16 mouse cellular contexts compared by ENCODE assay signal in genomic region chr11:36799409-36799808, GRCm38 (mm10).
"Had no signal": no experiment of that assay in that cellular context is flagged by ENCODE, and none has a peak within 500 bp of the region (broad histone marks: within the 10 kb centered on the region; RNA-seq: fewer than 3 reads in every experiment).

No protein-coding gene starts in this region.

- H3K36me3 ChIP-seq: liver, embryonic 15.5 days; midbrain, embryonic 12.5 days; neural tube, embryonic 13.5 days; stomach, embryonic 15.5 days had no signal

- H3K9me3 ChIP-seq: liver, embryonic 15.5 days; midbrain, embryonic 12.5 days; neural tube, embryonic 13.5 days; stomach, embryonic 15.5 days had no signal

- H3K4me2 ChIP-seq: liver, embryonic 11.5 days; liver, embryonic 15.5 days; midbrain, embryonic 12.5 days; neural tube, embryonic 13.5 days; stomach, embryonic 15.5 days had no signal

- DNase-seq: kidney, adult 8-10 months; kidney, postnatal 25 days; lung, adult 2 months; lung, postnatal 36 days; retina, postnatal 1 day; right cerebral cortex, postnatal 14 days; thymus, adult 2 months; thymus, postnatal 25 days had no signal

- H3K27me3 ChIP-seq: liver, embryonic 15.5 days; midbrain, embryonic 12.5 days; neural tube, embryonic 13.5 days; stomach, embryonic 15.5 days had no signal

- H3K9ac ChIP-seq: liver, embryonic 15.5 days; midbrain, embryonic 12.5 days; neural tube, embryonic 13.5 days; stomach, embryonic 15.5 days had no signal

- H3K27ac ChIP-seq: left cerebral cortex, adult 2 months; liver, embryonic 15.5 days; midbrain, embryonic 12.5 days; neural tube, embryonic 13.5 days; stomach, embryonic 15.5 days had no signal

- H3K4me1 ChIP-seq: liver, embryonic 15.5 days; stomach, embryonic 15.5 days had no signal

- H3K4me3 ChIP-seq: left cerebral cortex, adult 2 months; liver, embryonic 15.5 days; midbrain, embryonic 12.5 days; neural tube, embryonic 13.5 days; stomach, embryonic 15.5 days had no signal

- ATAC-seq: lung, postnatal 0 days; midbrain, embryonic 16.5 days had no signal
